In the genomic region with DNA sequence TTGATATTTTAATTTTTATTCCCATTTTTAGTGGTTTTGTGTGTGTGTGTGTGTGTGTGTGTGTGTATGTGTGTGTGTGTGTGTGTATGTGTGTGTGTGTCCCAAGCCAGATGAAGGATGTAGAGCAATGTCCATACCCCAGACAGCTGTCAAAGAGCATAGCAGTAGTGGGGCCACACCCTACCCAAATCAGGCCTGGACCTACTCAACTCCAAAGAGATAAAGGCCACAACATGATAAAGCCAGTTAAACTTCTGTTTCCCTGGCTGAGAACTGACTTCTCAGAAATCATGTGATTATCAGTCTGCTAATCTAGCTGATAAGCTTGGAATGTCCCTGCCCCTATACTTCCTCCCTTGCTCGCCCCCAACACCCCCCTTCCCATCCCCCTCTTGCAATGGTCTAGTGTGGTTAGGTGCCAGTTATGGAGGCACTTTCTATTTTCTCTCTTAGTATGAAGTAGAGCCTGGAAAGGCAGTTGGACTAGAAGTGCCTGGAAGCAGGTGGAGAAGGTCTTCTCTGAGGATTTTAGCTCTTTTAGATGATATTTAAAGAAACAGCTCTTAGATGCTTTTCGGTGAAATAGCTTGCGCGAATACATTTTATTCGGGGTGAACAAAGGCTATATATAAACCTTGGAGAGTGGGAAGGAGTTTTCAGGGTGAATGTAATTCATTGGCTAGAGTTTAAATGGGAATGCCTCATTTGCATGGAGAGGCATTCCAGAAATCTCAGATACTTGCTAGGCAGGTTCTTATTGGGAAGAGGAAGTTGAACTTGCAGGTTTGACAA, we compare ENCODE assay signal across 17 mouse cellular contexts.
"Had no signal": no experiment of that assay in that cellular context is flagged by ENCODE, and none has a peak within 500 bp of the region (broad histone marks: within the 10 kb centered on the region; RNA-seq: fewer than 3 reads in every experiment).

No protein-coding gene starts in this region.

- H3K4me1 ChIP-seq: limb, embryonic 12.5 days; liver, embryonic 13.5 days; lung, embryonic 15.5 days; megakaryocyte, embryonic 14.5 days; midbrain, embryonic 15.5 days; neural tube, embryonic 12.5 days had no signal

- DNase-seq: kidney, postnatal 25 days; layer of hippocampus, adult 9-11 months; liver; liver, embryonic 13.5 days; liver, postnatal 0 days; lung, postnatal 14 days; thymus, adult 18-20 months; thymus, postnatal 14 days had no signal

- H3K9ac ChIP-seq: limb, embryonic 12.5 days; liver, embryonic 13.5 days; liver, postnatal 0 days; lung, embryonic 15.5 days; midbrain, embryonic 15.5 days; neural tube, embryonic 12.5 days had no signal

- ATAC-seq: intestine, embryonic 16.5 days; liver, postnatal 0 days; midbrain, embryonic 15.5 days had no signal

- H3K4me2 ChIP-seq: limb, embryonic 12.5 days; liver, embryonic 13.5 days; lung, embryonic 15.5 days; midbrain, embryonic 11.5 days; midbrain, embryonic 15.5 days; neural tube, embryonic 12.5 days had no signal

- H3K27ac ChIP-seq: limb, embryonic 12.5 days; liver, embryonic 13.5 days; lung, embryonic 15.5 days; macrophage; midbrain, embryonic 15.5 days; neural tube, embryonic 12.5 days; stomach, postnatal 0 days had no signal

- H3K36me3 ChIP-seq: limb, embryonic 12.5 days; liver, embryonic 13.5 days; lung, embryonic 15.5 days; midbrain, embryonic 15.5 days; neural tube, embryonic 12.5 days had no signal

- H3K9me3 ChIP-seq: limb, embryonic 12.5 days; liver, embryonic 13.5 days; lung, embryonic 15.5 days; midbrain, embryonic 15.5 days; neural tube, embryonic 12.5 days had no signal

- H3K4me3 ChIP-seq: limb, embryonic 12.5 days; liver, embryonic 13.5 days; lung, embryonic 15.5 days; megakaryocyte, embryonic 14.5 days; midbrain, embryonic 15.5 days; neural tube, embryonic 12.5 days had no signal

- H3K27me3 ChIP-seq: limb, embryonic 12.5 days; liver, embryonic 13.5 days; lung, embryonic 15.5 days; megakaryocyte, embryonic 14.5 days; midbrain, embryonic 15.5 days; neural tube, embryonic 12.5 days had no signal
